Mouse (Mus musculus) kidney, postnatal 4 days (tissue): Measurements from ENCODE around the gene Polr2l.

Experiments used
- DNase-seq, 2 experiments: peaks; one replicate each; pipeline ENCODE4 v3.0.0; 2021; ENCODE audit warnings: mixed read lengths in 2 of 2

Polr2l gene

DNA sequence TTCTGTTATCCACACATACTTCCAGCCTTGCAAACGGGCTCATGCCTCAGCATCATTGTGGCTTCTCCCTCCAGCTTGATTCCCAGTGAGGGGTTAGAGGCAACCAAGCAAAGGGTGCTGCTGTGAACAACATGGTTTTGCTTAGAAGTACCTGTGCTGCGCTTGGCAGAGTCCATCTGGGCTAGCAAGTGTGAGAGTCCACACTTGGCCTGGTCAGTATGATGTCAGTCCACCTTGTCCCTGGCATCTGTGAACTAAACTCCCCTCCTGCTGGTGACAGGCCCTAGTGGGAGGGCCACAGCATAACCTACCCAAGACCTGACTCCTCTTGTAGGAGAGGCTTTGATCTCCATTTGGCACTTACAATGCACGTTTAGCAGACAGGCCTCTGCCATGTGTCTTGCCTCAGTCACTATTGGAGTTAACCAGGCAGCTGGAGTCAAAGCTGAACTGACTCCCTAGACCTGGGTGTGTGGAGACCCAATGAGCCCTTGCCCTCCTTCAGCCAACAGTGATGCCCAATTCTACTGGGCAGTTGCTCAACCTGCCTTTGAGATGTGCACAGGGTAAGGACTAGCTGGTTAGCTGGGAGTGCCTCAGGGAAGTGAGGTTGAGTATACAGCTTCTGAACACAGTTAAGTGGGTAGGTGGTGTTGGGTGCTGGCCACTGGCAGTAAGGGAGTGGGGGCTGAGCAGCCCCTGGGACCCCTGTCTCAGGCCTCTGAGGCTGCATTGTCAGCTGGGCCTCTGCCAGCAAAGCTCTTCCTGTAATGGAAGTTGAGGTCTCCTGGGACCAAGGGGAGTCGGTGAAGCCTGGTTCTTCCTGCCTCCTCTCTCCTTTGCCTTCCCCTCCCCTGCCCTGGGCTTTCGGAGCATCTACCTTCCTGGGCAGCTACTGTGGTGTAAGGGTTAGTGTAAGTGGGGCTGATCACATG is 9.5 kb upstream of the Polr2l start:
- no peak for DNase-seq

DNA sequence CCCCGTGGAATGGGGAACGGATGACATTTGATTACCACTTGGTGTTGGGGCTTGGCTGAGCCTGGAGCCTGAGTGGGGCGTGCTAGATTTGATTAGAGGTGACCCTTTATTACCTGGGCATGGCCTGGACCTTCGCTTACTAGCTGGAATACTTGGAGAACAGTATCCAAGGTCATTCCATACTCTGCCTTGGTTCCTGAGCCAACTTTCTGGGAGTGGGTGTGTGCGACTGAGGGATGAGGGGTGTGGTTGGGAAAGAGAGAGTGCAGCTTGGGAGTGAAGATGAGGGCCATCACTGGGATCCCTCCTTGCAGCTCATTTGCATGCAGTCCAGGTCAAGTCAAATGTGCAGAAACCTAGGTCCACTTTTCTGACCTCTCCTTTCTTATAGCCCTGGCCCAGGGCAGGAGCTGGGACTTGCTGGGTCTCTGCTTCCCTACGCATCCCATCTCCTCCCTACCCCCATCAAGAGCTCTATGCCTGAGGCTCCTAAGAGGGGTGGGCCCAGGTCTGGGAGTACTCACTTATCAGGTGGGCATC is 8.3 kb upstream of the Polr2l start:
- no peak for DNase-seq

DNA sequence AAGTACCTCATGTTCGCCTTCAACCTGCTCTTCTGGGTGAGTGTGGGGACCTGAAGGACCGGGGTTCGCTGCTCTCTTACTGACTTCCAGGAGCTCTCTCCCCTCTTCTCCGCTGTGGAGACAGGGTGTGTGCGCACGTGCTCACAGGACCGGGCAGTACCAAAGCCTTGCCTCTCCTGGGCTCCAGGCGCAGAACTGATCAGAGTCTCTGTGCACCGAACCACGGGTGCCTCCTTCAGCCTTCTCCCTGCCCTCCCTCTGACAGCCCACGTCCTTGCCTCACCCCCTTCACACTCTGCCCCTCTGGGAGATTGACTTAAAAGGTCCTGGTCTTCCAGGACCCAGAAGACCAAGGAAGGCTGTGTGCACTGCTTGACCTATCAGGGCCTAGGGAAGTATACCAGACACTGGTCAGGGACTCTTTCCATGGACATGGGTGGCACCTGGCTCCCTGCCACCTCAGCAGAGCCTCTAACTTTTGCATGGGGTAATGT is 7.6 kb upstream of the Polr2l start:
- DNase-seq, result no peak

DNA sequence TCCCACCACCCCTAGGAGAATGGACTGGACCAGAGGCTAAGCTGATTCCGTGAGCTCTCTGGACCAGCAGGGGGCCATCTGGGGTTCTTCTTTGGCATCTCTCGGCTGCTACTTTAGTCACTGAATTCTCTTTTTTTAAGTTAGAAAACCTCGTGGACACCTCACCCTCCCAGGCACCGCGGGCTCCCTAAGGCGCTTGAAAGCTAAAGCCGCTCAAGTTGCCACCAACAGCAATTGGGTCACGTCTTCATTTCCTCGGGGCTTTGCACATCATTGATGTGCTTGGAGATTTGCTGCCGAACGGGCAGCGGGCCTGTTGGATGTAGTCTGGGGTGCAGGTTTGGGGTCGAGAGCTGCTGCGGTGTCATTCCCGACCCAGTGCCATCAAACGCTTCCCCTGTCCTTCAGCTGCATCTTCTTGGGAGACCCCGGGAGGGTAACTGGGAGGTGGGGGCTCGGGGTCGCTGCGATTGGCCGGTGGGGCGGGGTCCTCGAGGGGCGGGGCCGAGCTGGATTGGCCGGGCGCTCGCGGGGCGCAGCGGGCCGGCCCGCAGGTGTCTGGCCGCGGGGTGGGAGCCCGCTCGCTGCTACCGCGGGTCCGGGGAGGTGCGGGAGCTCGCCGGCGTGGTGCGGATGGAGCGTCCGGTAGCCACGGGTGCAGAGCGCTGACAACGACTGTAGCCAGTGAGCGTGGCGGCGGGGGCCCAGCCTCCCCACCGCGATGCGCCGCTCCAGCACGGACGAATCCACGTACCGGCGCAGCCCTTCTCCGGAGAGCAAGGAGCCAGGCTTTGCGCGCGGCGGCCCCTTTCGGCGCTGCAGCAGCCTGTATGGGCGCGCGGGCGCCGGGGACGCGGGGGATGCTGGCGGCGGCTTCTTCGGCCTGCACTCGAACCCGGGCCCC is 6.8 kb upstream of the Polr2l start:
- peak; percentile 78 to 85 for DNase-seq

DNA sequence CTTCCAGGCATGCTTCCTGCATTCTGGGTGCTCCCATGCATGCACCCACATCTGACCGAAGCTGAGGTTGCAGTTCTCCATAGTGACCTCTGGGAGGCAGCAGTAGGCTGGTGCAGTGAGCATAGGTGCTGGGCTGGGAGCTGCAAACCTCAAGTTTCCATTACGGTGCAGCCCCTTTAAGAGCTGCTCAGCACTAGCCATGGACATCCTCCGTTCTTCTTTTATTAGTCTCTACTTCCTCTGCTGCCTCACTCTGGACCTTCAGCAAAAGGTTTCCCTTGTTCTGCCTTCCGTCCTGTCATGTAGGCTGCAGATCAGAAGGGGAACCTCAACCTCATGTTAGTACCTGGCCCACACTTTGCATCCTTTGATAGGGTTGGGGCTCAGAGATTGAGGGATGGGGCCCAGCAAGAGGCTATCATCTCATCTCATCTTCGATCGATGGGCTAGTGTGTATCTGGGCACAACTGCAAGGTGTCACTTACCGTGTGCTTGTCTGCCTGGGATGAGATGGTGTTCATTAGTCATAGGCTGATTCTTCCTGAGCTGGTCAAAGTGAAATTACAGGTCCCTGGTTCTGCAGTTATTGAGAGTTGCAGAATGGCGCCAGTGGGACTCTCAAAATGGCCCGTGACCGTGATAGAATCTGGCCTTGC is 6.0 kb upstream of the Polr2l start:
- peak; percentile 68 to 80 for DNase-seq

DNA sequence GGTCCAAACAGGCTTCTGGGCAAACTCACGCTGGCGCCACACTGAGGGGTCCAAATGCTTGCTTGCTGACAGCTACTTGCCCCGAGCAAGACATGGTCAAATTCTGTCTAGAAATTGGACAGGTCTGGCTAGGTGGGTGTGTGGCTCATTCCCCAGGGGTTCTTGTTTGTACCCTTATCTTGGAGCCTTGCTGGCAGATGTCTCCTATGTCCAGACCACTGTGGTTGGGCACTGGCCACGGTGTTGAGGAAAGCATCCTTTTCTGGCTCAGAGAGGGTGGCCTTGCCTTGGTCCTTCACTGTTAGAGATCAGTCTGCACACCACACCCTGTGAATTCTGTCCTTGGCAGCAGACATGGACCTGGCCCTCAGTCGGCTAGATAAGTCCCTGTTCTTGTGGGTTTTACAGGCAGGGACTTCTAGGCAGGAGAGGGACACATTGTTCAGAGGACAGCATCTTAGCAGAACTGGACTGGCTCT is 3.4 kb upstream of the Polr2l start:
- DNase-seq, result no peak

DNA sequence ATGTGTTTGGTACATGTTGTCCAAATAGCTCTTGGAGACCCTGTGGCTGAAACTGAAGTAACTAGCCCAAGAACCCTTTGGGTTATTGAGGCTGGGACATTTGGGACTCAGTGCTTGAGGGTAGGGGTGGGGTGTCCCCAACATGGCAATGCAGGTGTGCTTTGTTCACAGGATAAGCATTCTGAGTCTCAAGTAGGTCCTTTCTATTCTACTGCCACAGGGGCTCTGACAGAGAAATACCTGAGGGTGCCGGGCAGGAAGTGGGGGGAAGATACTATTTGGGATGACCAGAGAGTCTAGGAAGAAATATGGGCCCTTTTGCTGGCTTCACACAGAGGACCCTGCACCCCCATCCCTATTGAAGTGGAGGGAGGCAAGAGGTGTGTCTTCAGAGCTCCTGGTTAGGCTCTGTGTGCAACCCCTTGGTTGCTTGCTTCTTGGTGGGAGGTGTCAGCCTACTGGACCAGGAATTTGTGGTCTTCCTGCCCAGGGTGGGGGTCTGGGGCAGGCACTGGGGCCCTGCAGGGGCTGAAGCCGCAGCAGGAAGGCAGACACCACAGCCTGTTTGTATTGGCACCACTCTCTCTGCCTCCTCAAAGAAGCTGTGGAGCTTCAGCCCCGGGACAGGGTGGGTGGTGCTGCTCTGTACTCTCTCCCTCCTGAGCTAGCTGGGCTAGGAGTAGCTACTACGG is 2.8 kb upstream of the Polr2l start:
- DNase-seq, result peak; percentile 50 to 66

DNA sequence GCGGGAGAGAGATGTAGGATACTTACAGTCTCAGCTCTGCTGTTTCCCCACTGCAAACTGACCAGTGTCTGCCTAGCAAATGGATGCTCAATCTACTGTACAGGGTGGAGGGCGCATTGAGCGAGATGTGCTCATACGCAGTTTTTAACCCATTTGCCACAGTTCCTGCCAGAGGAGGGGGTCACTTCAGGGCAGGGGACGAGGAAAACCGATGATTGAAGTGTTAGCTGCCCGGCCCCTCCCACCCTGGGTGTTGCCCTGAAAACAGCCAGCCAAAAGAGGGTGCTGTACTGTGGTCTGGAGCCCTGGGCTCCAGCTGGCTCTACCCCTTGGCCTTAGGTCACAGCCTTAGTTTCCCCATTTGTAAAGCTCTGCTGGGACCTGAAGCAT is 2.0 kb upstream of the Polr2l start:
- DNase-seq, result no peak

DNA sequence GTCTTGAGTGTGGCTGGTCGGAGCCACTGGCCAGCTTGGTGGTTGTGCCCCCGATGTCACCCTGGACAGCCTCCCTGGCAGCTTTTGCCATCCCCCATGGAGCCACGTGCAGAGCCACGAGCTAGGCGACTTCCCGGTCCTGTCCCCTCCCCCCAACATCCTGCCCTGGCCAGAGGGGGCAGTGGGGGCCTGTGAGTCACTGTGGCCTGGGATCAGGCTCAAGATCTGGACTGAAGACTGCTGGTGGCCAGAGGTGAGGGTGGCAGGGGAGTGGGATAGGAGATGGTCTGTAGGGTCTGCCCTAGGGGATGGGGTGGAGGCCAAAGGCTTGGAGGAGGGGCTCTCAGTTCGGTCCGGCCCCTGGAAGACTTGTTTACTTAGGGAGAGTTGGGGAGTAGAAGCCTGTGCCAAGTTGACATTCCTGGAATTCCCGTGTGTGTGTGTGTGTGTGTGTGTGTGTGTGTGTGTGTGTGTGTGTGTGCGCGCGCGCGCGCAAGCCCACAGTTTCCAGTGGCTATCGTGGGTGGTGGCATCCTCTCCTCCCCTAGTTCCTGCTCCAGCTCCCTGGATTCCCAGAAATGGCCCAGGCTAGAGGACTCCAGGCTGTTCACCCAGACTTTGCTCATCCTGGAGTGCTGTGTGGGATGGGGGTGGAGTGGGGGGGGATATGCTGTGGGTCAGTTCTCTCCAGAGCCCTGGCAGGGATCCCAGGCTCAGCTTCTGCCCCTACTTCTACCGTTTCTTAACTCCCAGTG is 1.5 kb upstream of the Polr2l start:
- peak; percentile 87 to 93 for DNase-seq

DNA sequence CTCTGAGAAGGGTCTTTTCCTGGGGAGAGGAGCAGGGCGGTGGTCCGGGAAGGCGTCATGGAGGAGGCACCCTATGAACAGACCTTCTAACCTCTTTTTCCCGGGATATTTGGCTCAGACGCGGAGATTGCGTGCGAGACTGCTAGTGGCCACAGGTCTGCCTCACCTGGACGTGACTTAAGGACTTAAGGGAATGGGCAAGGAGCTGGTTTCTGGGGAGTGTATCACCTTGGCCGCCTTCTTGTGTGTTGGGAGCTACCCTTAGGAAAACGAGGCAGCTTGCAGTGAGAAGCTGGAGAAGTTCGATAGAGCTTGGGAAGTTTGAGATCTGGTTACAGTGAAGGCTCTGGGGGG is 850 bp upstream of the Polr2l start:
- no peak for DNase-seq

DNA sequence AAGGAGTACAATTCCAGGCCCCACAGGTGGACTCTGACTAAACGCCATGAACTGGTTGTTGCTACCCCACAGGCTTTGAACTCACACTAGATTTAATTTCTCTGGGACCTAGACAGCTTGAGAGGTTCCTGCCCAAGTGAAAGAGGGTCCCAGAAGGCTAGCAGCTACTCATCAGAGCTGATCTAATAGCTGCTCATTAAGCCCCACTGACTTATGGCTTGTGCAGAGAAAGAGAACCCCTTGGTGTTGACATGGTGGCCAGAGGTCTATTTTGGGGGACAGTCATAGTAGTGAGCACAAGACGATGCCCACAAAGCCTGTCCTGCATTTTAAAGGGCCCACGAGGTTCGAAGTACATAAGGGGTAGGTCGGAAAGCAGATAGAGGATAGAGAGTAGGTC is 772 bp downstream of the Polr2l start:
- DNase-seq, result no peak

DNA sequence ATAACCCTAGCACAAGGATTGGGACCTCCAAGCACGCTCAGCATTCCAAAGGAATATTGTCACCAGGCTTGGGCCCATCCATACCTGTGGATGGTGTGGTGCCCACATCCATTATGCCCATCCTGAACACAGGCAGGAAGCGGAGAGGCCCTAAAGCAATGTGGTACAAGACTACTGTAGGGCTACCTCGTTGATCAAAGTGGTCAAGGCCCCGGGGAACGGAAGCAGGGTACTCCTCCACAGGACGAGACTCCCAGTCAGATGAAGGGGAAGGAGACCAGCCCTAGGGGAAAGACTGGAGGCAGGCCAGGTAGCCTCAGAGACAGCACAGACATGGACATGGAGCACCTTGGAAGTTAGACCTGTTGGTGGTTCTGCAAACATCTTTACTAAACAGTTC is 2.2 kb downstream of the Polr2l start:
- DNase-seq, result no peak

DNA sequence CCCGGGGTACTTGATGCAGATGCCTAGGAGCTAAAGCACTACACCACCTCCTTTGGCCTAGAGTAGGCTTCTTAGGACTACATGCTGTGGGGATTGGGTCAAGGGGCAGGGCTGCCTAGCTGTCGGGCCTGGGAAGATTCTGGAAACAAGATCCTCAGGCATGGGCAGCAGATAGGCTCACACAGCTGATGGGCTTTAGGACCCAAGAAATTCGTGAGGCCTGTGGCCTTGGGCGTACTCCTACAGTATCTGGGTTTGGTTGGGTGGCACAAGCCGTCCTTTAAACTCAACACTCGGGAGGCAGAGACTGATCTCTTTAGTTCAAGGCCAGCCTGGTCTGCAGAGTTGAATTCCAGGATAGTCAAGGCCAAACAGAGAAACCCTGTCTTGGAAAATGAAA is 2.7 kb downstream of the Polr2l start:
- DNase-seq, result no peak

DNA sequence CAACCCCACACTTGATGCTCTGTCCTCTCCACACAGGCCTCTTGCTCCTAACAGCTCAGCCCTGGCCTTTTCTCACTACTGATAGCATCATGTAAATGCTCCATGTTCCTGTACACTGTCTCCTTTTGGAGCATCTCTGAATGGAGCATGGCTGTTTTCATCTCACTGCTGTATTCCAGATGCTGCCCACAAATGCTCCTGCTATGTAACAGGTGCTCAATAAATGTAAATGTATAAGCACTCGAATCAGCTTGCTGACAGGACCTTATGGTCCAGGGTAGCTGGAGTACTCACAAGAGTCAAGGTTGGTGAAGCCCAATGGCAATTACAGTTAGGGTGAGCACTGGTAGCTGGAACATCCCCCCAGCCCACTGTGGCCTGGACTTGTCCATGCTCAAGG is 3.7 kb downstream of the Polr2l start:
- no peak for DNase-seq

DNA sequence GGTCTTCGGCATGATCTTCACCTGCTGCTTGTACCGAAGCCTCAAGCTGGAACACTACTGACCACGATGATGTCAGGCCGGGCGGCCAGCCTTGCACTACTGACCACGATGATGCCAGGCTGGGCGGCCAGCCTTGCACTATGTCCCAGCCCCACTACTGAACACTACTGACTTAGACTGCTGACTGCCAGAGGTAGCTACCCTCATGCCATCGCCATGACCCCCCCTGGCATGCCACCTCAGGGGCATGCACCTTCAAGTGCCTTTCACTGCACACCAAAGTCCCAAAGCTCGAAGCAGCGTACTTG is 4.3 kb downstream of the Polr2l start:
- DNase-seq, result no peak

DNA sequence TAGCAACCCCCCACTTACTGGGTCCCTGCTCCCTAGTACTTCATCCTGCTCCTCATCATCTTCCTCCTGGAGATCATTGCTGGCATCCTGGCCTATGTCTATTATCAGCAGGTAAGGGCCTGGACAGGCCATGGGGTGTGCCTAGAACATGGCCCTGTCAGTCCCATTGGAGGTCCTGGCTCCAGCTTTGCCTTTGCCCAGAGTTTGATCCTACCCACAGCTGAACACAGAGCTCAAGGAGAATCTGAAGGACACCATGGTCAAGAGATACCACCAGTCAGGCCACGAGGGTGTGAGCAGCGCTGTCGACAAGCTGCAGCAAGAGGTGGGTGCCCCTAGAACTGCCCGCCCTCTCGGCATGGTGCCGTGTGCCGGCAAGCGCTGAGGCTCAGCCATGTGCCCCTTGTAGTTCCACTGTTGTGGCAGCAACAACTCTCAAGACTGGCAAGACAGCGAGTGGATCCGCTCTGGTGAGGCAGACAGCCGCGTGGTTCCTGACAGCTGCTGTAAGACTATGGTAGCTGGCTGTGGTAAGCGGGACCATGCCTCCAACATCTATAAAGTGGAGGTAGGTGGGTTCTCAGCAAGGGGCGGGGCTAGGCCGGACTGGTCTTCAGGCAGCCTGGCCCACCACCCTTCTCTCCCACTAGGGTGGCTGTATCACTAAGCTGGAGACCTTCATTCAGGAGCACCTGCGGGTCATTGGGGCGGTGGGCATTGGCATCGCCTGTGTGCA is 4.9 kb downstream of the Polr2l start:
- no peak for DNase-seq

DNA sequence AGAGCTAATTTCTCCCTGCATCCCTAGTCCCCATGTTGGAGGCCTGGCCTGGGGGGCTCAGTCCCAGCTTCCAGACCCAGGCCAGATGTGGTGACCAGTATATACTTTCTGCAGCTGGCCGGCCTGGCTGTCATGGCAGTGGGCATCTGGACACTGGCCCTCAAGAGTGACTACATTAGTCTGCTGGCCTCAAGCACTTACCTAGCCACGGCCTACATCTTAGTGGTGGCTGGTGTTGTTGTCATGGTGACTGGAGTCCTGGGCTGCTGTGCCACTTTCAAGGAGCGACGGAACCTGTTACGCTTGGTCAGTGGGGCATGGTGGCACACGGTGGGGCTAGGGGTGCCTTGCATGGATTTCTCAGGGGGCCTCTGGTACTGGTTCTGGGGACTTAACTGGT is 5.6 kb downstream of the Polr2l start:
- peak in 1 of 2 experiments; percentile 39 for DNase-seq

DNA sequence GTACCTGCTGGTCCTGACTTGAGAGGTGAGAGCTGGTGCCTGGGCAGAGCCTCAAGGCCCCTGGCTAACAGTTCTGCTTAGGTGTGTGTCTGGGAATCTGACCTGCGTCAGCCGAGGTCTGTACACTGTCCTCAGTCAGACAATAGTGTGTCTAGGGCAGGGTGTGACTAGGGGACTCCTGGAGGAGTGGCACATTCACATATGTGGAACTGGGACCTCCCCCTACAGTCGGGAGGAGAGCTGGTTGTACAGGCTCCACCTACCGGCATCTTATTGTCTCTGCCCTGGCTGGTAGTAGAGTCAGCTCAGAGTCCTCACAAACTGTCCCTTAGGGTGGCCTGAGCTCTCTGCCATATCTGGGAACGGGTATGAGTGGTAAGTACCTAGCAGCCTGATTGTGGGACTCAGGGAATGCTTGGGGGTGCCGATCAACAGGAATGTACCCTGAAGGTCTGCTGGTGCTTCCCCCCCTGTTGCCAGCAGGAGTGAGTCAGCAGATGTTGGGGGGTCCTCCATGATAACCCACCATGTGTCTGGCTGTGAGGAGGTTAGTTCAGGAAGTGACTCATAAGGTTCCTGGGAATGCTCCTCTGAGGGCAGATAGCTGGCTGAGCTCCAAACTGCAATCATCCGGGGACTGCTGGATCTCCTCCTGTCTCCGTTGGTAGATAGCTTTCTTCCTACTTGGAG is 6.3 kb downstream of the Polr2l start:
- peak; percentile 72 to 85 for DNase-seq

DNA sequence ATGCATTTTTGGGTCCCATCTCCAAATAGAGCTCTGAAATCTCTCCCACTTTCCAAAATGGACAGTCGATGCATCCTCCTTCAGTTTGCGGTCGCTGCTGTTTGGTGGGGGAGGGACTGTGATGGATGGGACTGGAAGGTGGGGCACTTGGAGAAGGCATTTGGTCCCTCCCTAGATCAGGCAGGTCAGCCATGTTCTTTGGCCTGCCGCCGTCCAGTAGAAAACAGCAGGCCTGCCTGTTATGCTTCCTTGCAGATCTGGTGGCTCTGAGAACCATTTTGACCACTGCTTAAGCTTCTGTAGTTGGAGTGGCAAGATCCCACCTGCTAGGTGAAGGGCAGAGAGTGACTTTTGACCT is 6.8 kb downstream of the Polr2l start:
- peak; percentile 63 to 73 for DNase-seq
